In genomic region chr14:47937081-47937651, GRCm38 (mm10) we compare ENCODE assay signal across 15 mouse cellular contexts.
DNase-seq lines count a peak whose midpoint lies in the region; ATAC-seq and TF ChIP-seq lines count a peak whose summit lies in the region.
"Had no signal": no experiment of that assay in that cellular context is flagged by ENCODE, and none has a peak within 500 bp of the region (broad histone marks: within the 10 kb centered on the region; RNA-seq: fewer than 3 reads in every experiment).

No protein-coding gene starts in this region.

- H3K36me3 ChIP-seq in midbrain, postnatal 0 days (ENCODE audit: insufficient read depth, low read length): no peaks in the 10 kb centered on the region
- no peaks in the 10 kb centered on the region for H3K36me3 ChIP-seq in midbrain, embryonic 15.5 days (replicated peaks)
- no peaks in the 10 kb centered on the region for H3K36me3 ChIP-seq in intestine, embryonic 15.5 days
- H3K36me3 ChIP-seq in liver, embryonic 12.5 days: no peaks in the 10 kb centered on the region
- H3K36me3 ChIP-seq: neural tube, embryonic 12.5 days; stomach, embryonic 15.5 days had no signal

- no peak overlapping the region for H3K9ac ChIP-seq in midbrain, postnatal 0 days (replicated peaks; ENCODE audit: low read length, poor library complexity, severe bottlenecking)
- no peak overlapping the region for H3K9ac ChIP-seq in midbrain, embryonic 15.5 days
- H3K9ac ChIP-seq in intestine, embryonic 15.5 days: no peak overlapping the region
- H3K9ac ChIP-seq in liver, embryonic 12.5 days: no peak overlapping the region
- H3K9ac ChIP-seq: neural tube, embryonic 12.5 days; stomach, embryonic 15.5 days had no signal

- no peaks in the 10 kb centered on the region for H3K27me3 ChIP-seq in midbrain, postnatal 0 days (ENCODE audit: insufficient read depth, low read length)
- H3K27me3 ChIP-seq in midbrain, embryonic 15.5 days (replicated peaks): no peaks in the 10 kb centered on the region
- H3K27me3 ChIP-seq in intestine, embryonic 15.5 days (replicated peaks): no peaks in the 10 kb centered on the region
- H3K27me3 ChIP-seq in liver, embryonic 12.5 days (replicated peaks): no peaks in the 10 kb centered on the region
- H3K27me3 ChIP-seq: megakaryocyte, embryonic 14.5 days; neural tube, embryonic 12.5 days; stomach, embryonic 15.5 days had no signal

- WGBS in midbrain, postnatal 0 days: 80% methylated on average over 7 of the region's 7 CpGs
- WGBS in midbrain, embryonic 15.5 days: 81% methylated on average over 7 of the region's 7 CpGs
- 70% methylated on average over 7 of the region's 7 CpGs for WGBS in intestine, embryonic 15.5 days
- 63% methylated on average over 7 of the region's 7 CpGs for WGBS in liver, embryonic 12.5 days (ENCODE audit: insufficient replicate concordance)

- no peak overlapping the region for H3K4me3 ChIP-seq in midbrain, postnatal 0 days (ENCODE audit: low read depth, low read length)
- no peak overlapping the region for H3K4me3 ChIP-seq in midbrain, embryonic 15.5 days
- no peak overlapping the region for H3K4me3 ChIP-seq in intestine, embryonic 15.5 days (replicated peaks)
- no peak overlapping the region for H3K4me3 ChIP-seq in liver, embryonic 12.5 days
- H3K4me3 ChIP-seq: heart, adult 2 months; megakaryocyte, embryonic 14.5 days; neural tube, embryonic 12.5 days; stomach, embryonic 15.5 days had no signal

- no peaks in the 10 kb centered on the region for H3K9me3 ChIP-seq in midbrain, postnatal 0 days (ENCODE audit: low read length)
- H3K9me3 ChIP-seq in midbrain, embryonic 15.5 days: no peaks in the 10 kb centered on the region
- no peaks in the 10 kb centered on the region for H3K9me3 ChIP-seq in intestine, embryonic 15.5 days
- 0 out of 2 replicates have a peak, but pooled peaks cover 3% of the 10 kb centered on the region for H3K9me3 ChIP-seq in liver, embryonic 12.5 days (replicated peaks)
- H3K9me3 ChIP-seq: neural tube, embryonic 12.5 days; stomach, embryonic 15.5 days had no signal

- no peak overlapping the region for H3K4me2 ChIP-seq in midbrain, postnatal 0 days (ENCODE audit: low read depth, low read length, poor library complexity, severe bottlenecking)
- no peak overlapping the region for H3K4me2 ChIP-seq in midbrain, embryonic 15.5 days
- H3K4me2 ChIP-seq in intestine, embryonic 15.5 days (replicated peaks): no peak overlapping the region
- no peak overlapping the region for H3K4me2 ChIP-seq in liver, embryonic 12.5 days
- H3K4me2 ChIP-seq: neural tube, embryonic 12.5 days; stomach, embryonic 15.5 days had no signal

- TF ChIP-seq CTCF in midbrain, postnatal 0 days (IDR thresholded peaks at IDR 0.05): no peak

- ATAC-seq in midbrain, postnatal 0 days (ENCODE audit: low FRiP score): no peak
- no peak for ATAC-seq in midbrain, embryonic 15.5 days (replicated peaks)
- no peak for ATAC-seq in intestine, embryonic 15.5 days
- no peak for ATAC-seq in liver, embryonic 12.5 days

- H3K4me1 ChIP-seq in midbrain, postnatal 0 days (ENCODE audit: insufficient read depth, low read length): no peaks in the 10 kb centered on the region
- H3K4me1 ChIP-seq in midbrain, embryonic 15.5 days: peaks cover 8% of the 10 kb centered on the region; the same call in 1 of the 2 replicates
- H3K4me1 ChIP-seq in intestine, embryonic 15.5 days (replicated peaks): no peaks in the 10 kb centered on the region
- H3K4me1 ChIP-seq in liver, embryonic 12.5 days: no peaks in the 10 kb centered on the region
- H3K4me1 ChIP-seq: megakaryocyte, embryonic 14.5 days; stomach, embryonic 15.5 days had no signal

- peak; percentile 26 for DNase-seq in gastrocnemius, postnatal 25 days
- DNase-seq in gastrocnemius, adult 18-20 months (ENCODE audit: low spot score): no peak
- peak; percentile 58 for DNase-seq in midbrain, postnatal 0 days (ENCODE audit: low spot score)
- DNase-seq in fat pad, adult 2 months (ENCODE audit: extremely low read depth, low read depth, low spot score): peak; percentile 61
- peak; percentile 31 for DNase-seq in lung, postnatal 36 days
- DNase-seq: heart, adult 2 months; heart, postnatal 4 days; kidney, postnatal 14 days; right cerebral cortex, postnatal 25 days had no signal

- no peak overlapping the region for H3K27ac ChIP-seq in midbrain, postnatal 0 days (ENCODE audit: low read depth, low read length)
- H3K27ac ChIP-seq in midbrain, embryonic 15.5 days: no peak overlapping the region
- H3K27ac ChIP-seq in intestine, embryonic 15.5 days: no peak overlapping the region
- no peak overlapping the region for H3K27ac ChIP-seq in liver, embryonic 12.5 days
- H3K27ac ChIP-seq: heart, adult 2 months; neural tube, embryonic 12.5 days; stomach, embryonic 15.5 days had no signal
